Mouse (Mus musculus) lung, embryonic 15.5 days (tissue): ENCODE measurements around the gene Fcf1. TPM values are rescaled to one million over a fixed set of nuclear protein-coding genes. Genes with fewer than 3 reads are reported as not detected.

Experiments used
- ATAC-seq: fragments of 200-750 bp; cut with Nextera tagmentation; 2 replicates; pipeline ENCODE4 v1.8.0; 2017; ENCODE audit warnings: moderate number of reproducible peaks, borderline replicate concordance; ENCODE audit not compliant: low FRiP score, low TSS enrichment; ENCODE audit errors: extremely low read depth
- H3K27ac ChIP-seq: fragments of 300-500 bp; sonication (generic); 2 replicates; pipeline ENCODE4 v1.5.1; 2015; ENCODE audit warnings: moderate library complexity, mild to moderate bottlenecking, inconsistent platforms
- H3K27me3 ChIP-seq: fragments of 300-500 bp; sonication (generic); 2 replicates; pipeline ENCODE4 v1.6.1; 2015; ENCODE audit warnings: inconsistent platforms
- H3K36me3 ChIP-seq: fragments of 300-500 bp; sonication (generic); 2 replicates; pipeline ENCODE4 v1.6.1; 2015; ENCODE audit warnings: inconsistent platforms
- H3K4me1 ChIP-seq: fragments of 300-500 bp; sonication (generic); 2 replicates; pipeline ENCODE4 v1.6.1; 2015; ENCODE audit warnings: inconsistent platforms
- H3K4me2 ChIP-seq: fragments of 300-500 bp; sonication (generic); 2 replicates; pipeline ENCODE4 v1.6.1; 2015; ENCODE audit warnings: inconsistent platforms, mild to moderate bottlenecking, moderate library complexity
- H3K4me3 ChIP-seq: fragments of 300-500 bp; sonication (generic); 2 replicates; pipeline ENCODE4 v1.5.1; 2015; ENCODE audit warnings: mild to moderate bottlenecking, inconsistent platforms
- H3K9ac ChIP-seq: fragments of 300-500 bp; sonication (generic); 2 replicates; pipeline ENCODE4 v1.6.1; 2015; ENCODE audit warnings: inconsistent platforms
- H3K9me3 ChIP-seq: fragments of 300-500 bp; sonication (generic); 2 replicates; pipeline ENCODE4 v1.6.1; 2016; ENCODE audit warnings: inconsistent platforms
- WGBS: fragments of 180-500 bp; shearing (Covaris S2); methylation state at CpG from one replicate; pipeline ENCODE4 v1.1.7; 2015; 5-methylcytosine and 5-hydroxymethylcytosine counted together
- polyA plus RNA-seq: library from polyadenylated mRNA; unstranded; fragments of >200 nt; fragmentation: Nextera tagmentation; extraction: Ambion mirVana; gene quantifications from 2 replicates; pipeline ENCODE4 v1.2.1, GENCODE M21; 2015

Gene Fcf1
- polyA plus RNA-seq, 1 experiment from 2014 or later, result 139 TPM

GRCm38 (mm10) chr12:85012185-85012584 is 41.5 kb downstream of the Fcf1 start:
- H3K36me3 ChIP-seq, result peaks cover 41% of the 10 kb centered on the region
- no peak for ATAC-seq
- 93% methylated on average over 2 of the region's 2 CpGs for WGBS

GRCm38 (mm10) chr12:85022071-85022470 is 51.4 kb downstream of the Fcf1 start:
- no peak for ATAC-seq
- H3K36me3 ChIP-seq, result peaks cover 3% of the 10 kb centered on the region; the same call in 1 of the 2 replicates
- no peaks in the 10 kb centered on the region for H3K9me3 ChIP-seq
- H3K4me1 ChIP-seq, result no peaks in the 10 kb centered on the region
- no peaks in the 10 kb centered on the region for H3K27me3 ChIP-seq
- H3K4me3 ChIP-seq, result no peak overlapping the region
- H3K27ac ChIP-seq, result no peak overlapping the region
- no peak overlapping the region for H3K4me2 ChIP-seq
- H3K9ac ChIP-seq, result no peak overlapping the region
- WGBS, result 86% methylated on average over 1 of the region's 1 CpGs

More at GRCm38 (mm10) chr12:85012185-85012584, 41.5 kb downstream of the Fcf1 start:
- no peaks in the 10 kb centered on the region for H3K4me1 ChIP-seq
- no peaks in the 10 kb centered on the region for H3K9me3 ChIP-seq
- no peak overlapping the region for H3K4me3 ChIP-seq
- no peak overlapping the region for H3K9ac ChIP-seq
- no peak overlapping the region for H3K27ac ChIP-seq
- H3K27me3 ChIP-seq, result no peaks in the 10 kb centered on the region
- no peak overlapping the region for H3K4me2 ChIP-seq

- Histone ChIP-seq H3K4me2 (no peak overlapping the region), H3K4me3 (no peak overlapping the region), H3K9me3 (no peaks in the 10 kb centered on the region), H3K36me3 (peaks cover 42% of the 10 kb centered on the region), H3K9ac (no peak overlapping the region), H3K27ac (no peak overlapping the region), H3K27me3 (no peaks in the 10 kb centered on the region), H3K4me1 (no peaks in the 10 kb centered on the region)
- 97% methylated on average over 2 of the region's 2 CpGs for WGBS
- no peak for ATAC-seq
Observed at GRCm38 (mm10) chr12:85032710-85033109, 62.0 kb downstream of the Fcf1 start.

Other genes starting within 250 kb of the Fcf1 start
- 150 and 162 TPM in 2 replicates for gene Npc2, start 197.7 kb upstream of the Fcf1 start, polyA plus RNA-seq
- gene Isca2, start 197.6 kb upstream of the Fcf1 start, polyA plus RNA-seq, result 130 and 136 TPM in 2 replicates
- 12.8 and 15.1 TPM in 2 replicates for gene Ltbp2, start 94.4 kb upstream of the Fcf1 start, polyA plus RNA-seq
- gene Arel1, start within 50 bp of the Fcf1 start, polyA plus RNA-seq, result 13.8 and 16.1 TPM in 2 replicates
- 23.3 and 28.4 TPM in 2 replicates for gene Ylpm1, start 25.4 kb downstream of the Fcf1 start, polyA plus RNA-seq
- gene Prox2, start 139.9 kb downstream of the Fcf1 start, polyA plus RNA-seq, result 5.5 and 6.6 TPM in 2 replicates
- gene Dlst, start 139.9 kb downstream of the Fcf1 start, polyA plus RNA-seq, result 108 and 109 TPM in 2 replicates
- 1.1 and 1.4 TPM in 2 replicates for gene Rps6kl1, start 180.4 kb downstream of the Fcf1 start, polyA plus RNA-seq
- 10.8 and 12.7 TPM in 2 replicates for gene Pgf, start 206.9 kb downstream of the Fcf1 start, polyA plus RNA-seq
- 88.2 and 94.9 TPM in 2 replicates for gene Eif2b2, start 248.6 kb downstream of the Fcf1 start, polyA plus RNA-seq